Mouse (Mus musculus) bone marrow macrophage, adult 2 months (primary cell): ENCODE results near the gene Wdfy4.

Source experiments
- CTCF ChIP-seq: IDR thresholded peaks from 2 replicates; pipeline ENCODE4 v1.5.1; 2012; ENCODE audit warnings: low read depth, mild to moderate bottlenecking, low read length, moderate library complexity
- POLR2A ChIP-seq: IDR thresholded peaks from 2 replicates; pipeline ENCODE4 v1.6.1; 2012; ENCODE audit warnings: mild to moderate bottlenecking, low read depth, low read length, borderline replicate concordance

- TF ChIP-seq CTCF (no peak), POLR2A (no peak)
These were observed 103.9 kb downstream of the Wdfy4 start for GRCm38 (mm10) chr14:33081370-33081860.
